Mouse (Mus musculus) left cerebral cortex, postnatal 10 days (tissue): ENCODE data around the gene Samd8. TPM values are rescaled to one million over a fixed set of nuclear protein-coding genes. Genes with fewer than 3 reads are reported as not detected.

Experiments
- DNase-seq, 2 experiments: peaks; one replicate each; pipeline ENCODE4 v3.0.0; 2021 to 2022; ENCODE audit warnings: low spot score in 2 of 2, mixed read lengths in 1 of 2; ENCODE audit errors: extremely low spot score in 1 of 2
- intact Hi-C: fragments of 180-260 bp; cut with DNase I; formaldehyde crosslinking; loops from one replicate; pipeline ENCODE4 v1.15.1; 2025
- total RNA-seq, 2 experiments: library from RNA; stranded (reverse); gene quantifications; 2 replicates each; pipeline ENCODE4 v1.2.3; 2021

Gene Samd8
- total RNA-seq, 2 experiments from 2014 or later = 103 to 105 TPM

- DNase-seq = no peak
- intact Hi-C loops = no loop called here
Measured at GRCm38 (mm10) chr14:21773946-21774345, 23.6 kb downstream of the Samd8 start.

- intact Hi-C loops = no loop called here
- DNase-seq = no peak
Measured at GRCm38 (mm10) chr14:21776201-21776600, 25.9 kb downstream of the Samd8 start.

GRCm38 (mm10) chr14:21786500-21786899 is 36.2 kb downstream of the Samd8 start:
- intact Hi-C loops = no loop called here
- DNase-seq = no peak

- intact Hi-C loops = no loop called here
- DNase-seq = no peak
Measured at GRCm38 (mm10) chr14:21787374-21787773, 37.0 kb downstream of the Samd8 start.

- intact Hi-C loops = no loop called here
- DNase-seq = no peak
Measured at GRCm38 (mm10) chr14:21788121-21788520, 37.8 kb downstream of the Samd8 start.

GRCm38 (mm10) chr14:21790585-21791251 is 40.4 kb downstream of the Samd8 start:
- no peak for DNase-seq
- intact Hi-C loops = no loop called here

- no peak for DNase-seq
- intact Hi-C loops = no loop called here
Measured at GRCm38 (mm10) chr14:21791722-21792121, 41.4 kb downstream of the Samd8 start.

- intact Hi-C loops = no loop called here
- no peak for DNase-seq
Measured at GRCm38 (mm10) chr14:21792250-21792649, 41.9 kb downstream of the Samd8 start.

- DNase-seq = no peak
- intact Hi-C loops = no loop called here
Measured at GRCm38 (mm10) chr14:21800641-21801040, 50.3 kb downstream of the Samd8 start.

- intact Hi-C loops = no loop called here
- DNase-seq = no peak
Measured at GRCm38 (mm10) chr14:21801624-21802023, 51.3 kb downstream of the Samd8 start.

- intact Hi-C loops = no loop called here
- DNase-seq = no peak
Measured at GRCm38 (mm10) chr14:21802543-21803206, 52.3 kb downstream of the Samd8 start.

GRCm38 (mm10) chr14:21806203-21806602 is 55.9 kb downstream of the Samd8 start:
- intact Hi-C loops = no loop called here
- DNase-seq = no peak

GRCm38 (mm10) chr14:21806631-21807160 is 56.4 kb downstream of the Samd8 start:
- no peak for DNase-seq
- intact Hi-C loops = no loop called here

- no peak for DNase-seq
Measured at GRCm38 (mm10) chr14:21808208-21808922, 58.0 kb downstream of the Samd8 start.

GRCm38 (mm10) chr14:21809418-21809817 is 59.1 kb downstream of the Samd8 start:
- intact Hi-C loops = no loop called here
- no peak for DNase-seq

More at GRCm38 (mm10) chr14:21808208-21808922, 58.0 kb downstream of the Samd8 start:
- intact Hi-C loops = no loop called here

GRCm38 (mm10) chr14:21811301-21811700 is 61.0 kb downstream of the Samd8 start:
- no peak for DNase-seq
- intact Hi-C loops = no loop called here

GRCm38 (mm10) chr14:21811744-21812393 is 61.5 kb downstream of the Samd8 start:
- intact Hi-C loops = no loop called here
- DNase-seq = no peak

GRCm38 (mm10) chr14:21812590-21813162 is 62.3 kb downstream of the Samd8 start:
- intact Hi-C loops = no loop called here
- DNase-seq = peak in 1 of 2 experiments; percentile 71

GRCm38 (mm10) chr14:21813216-21813615 is 62.9 kb downstream of the Samd8 start:
- no peak for DNase-seq
- intact Hi-C loops = no loop called here
